Mouse (Mus musculus): ENCODE measurements around the gene Atp11a. TPM values are rescaled to one million over a fixed set of nuclear protein-coding genes. Genes with fewer than 3 reads are reported as not detected.

The Atp11a gene
- polyA plus RNA-seq, 1 experiment from 2014 or later: 8.9 TPM

DNA sequence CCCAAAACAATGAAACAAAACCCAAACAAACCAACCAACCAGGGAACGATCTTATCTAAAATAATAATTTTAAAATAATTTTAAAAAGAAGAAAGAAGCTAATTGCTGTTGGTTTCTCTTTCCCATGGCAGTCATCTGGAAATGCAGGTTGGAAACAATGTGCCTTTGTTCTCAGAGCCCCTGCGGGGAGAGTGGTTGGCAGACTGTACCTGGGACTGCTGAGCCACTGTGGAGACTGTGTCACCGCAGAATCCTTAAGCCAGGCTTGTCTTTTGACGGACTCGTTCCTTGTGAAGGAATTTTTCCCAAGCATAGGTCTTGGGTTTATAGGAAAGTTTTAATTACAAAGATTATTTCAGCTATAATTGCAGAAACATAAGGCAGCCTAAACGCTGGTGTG is 59.6 kb downstream of the Atp11a start:
- peaks cover 12% of the 10 kb centered on the region for H3K36me3 ChIP-seq (ENCODE audit: control insufficient read depth, insufficient read depth, low read length)
- no peaks in the 10 kb centered on the region for H3K4me1 ChIP-seq (ENCODE audit: control insufficient read depth, insufficient read depth, low read depth, low read length)
- no peaks in the 10 kb centered on the region for H3K27me3 ChIP-seq (replicated peaks; ENCODE audit: control insufficient read depth, insufficient read depth, low read length)
- no peak overlapping the region for H3K9ac ChIP-seq (ENCODE audit: low read depth, low read length)
- no peaks in the 10 kb centered on the region for H3K9me3 ChIP-seq (ENCODE audit: control insufficient read depth, low read length)
- no peak for ATAC-seq
- H3K4me2 ChIP-seq (ENCODE audit: low read length): no peak overlapping the region
- 72% methylated on average over 6 of the region's 6 CpGs for WGBS
- no peak overlapping the region for H3K4me3 ChIP-seq (ENCODE audit: low read length)
- no peak overlapping the region for H3K27ac ChIP-seq (ENCODE audit: low read depth, low read length)

DNA sequence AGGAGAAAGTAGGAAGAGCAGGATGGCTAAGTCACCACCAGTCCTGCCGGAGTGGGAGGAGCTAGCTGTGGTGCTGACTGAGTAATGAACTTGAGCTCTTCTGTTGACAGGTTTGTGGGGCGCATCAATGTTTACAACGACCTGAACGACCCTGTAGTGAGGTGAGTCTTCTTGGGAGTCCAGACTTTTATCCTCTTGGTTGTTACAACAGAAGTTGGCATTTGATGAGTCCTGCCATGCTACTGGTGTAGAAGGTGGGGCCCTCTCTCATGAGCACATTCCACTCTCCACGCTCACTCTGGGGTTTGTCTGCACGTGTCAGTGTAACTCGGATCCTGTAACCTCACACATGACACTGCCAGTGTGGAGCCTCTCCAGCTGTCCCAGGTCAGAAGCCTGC is 66.1 kb downstream of the Atp11a start:
- Histone ChIP-seq H3K27ac (ENCODE audit: low read depth, low read length) (no peak overlapping the region), H3K4me1 (ENCODE audit: control insufficient read depth, insufficient read depth, low read depth, low read length) (no peaks in the 10 kb centered on the region), H3K9ac (ENCODE audit: low read depth, low read length) (no peak overlapping the region), H3K4me2 (ENCODE audit: low read length) (no peak overlapping the region), H3K9me3 (ENCODE audit: control insufficient read depth, low read length) (no peaks in the 10 kb centered on the region), H3K27me3 (replicated peaks; ENCODE audit: control insufficient read depth, insufficient read depth, low read length) (no peaks in the 10 kb centered on the region), H3K4me3 (ENCODE audit: low read length) (no peak overlapping the region), H3K36me3 (ENCODE audit: control insufficient read depth, insufficient read depth, low read length) (peaks cover 20% of the 10 kb centered on the region)
- WGBS: 84% methylated on average over 7 of the region's 7 CpGs
- ATAC-seq: no peak

DNA sequence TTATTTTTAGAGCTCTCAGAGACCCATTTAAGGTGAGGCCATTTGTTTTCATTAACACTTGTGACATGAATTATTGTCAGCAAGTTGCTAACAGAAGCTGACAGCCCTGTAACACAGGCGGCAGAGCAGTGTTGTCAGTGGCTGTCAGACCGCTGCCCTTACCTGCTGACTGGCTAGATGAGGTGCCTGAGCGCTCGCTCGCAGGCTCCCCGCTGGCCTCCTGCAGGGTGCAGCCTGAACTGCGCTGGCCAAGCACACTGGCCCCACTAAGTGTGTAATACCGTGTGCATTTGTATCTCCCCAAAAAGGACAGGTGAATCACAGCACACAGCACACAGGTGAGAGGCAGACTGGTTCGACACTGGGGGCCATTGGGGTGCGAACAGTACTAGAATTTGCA is 67.7 kb downstream of the Atp11a start:
- Histone ChIP-seq H3K4me1 (ENCODE audit: control insufficient read depth, insufficient read depth, low read depth, low read length) (no peaks in the 10 kb centered on the region), H3K4me2 (ENCODE audit: low read length) (no peak overlapping the region), H3K36me3 (ENCODE audit: control insufficient read depth, insufficient read depth, low read length) (peaks cover 20% of the 10 kb centered on the region), H3K27me3 (replicated peaks; ENCODE audit: control insufficient read depth, insufficient read depth, low read length) (no peaks in the 10 kb centered on the region), H3K9ac (ENCODE audit: low read depth, low read length) (no peak overlapping the region), H3K4me3 (ENCODE audit: low read length) (no peak overlapping the region), H3K9me3 (ENCODE audit: control insufficient read depth, low read length) (no peaks in the 10 kb centered on the region), H3K27ac (ENCODE audit: low read depth, low read length) (no peak overlapping the region)
- WGBS: 50% methylated on average over 10 of the region's 10 CpGs
- peak; percentile 50; the same call in 1 of the 2 replicates for ATAC-seq

DNA sequence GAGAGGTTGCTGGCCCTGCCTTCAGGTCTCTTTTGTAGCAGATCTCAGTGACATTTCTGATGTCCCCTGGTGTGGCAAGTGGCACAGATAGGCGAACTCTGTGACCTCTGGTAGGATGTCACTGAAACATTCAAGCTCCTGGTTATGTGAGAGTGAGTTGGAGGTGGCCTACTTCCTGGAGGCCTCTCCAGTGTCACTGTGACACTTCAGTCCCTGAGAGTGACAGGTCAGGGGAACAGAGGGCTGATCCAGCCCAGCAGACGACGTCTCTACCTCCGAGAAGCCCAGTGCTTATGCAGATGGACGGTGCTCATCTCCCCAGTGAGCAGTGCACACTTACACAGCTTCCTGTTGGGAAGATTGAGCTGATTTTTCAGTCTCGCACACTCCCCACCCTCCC is 68.4 kb downstream of the Atp11a start:
- H3K4me3 ChIP-seq (ENCODE audit: low read length): no peak overlapping the region
- no peak overlapping the region for H3K27ac ChIP-seq (ENCODE audit: low read depth, low read length)
- no peaks in the 10 kb centered on the region for H3K9me3 ChIP-seq (ENCODE audit: control insufficient read depth, low read length)
- no peak for ATAC-seq
- no peak overlapping the region for H3K9ac ChIP-seq (ENCODE audit: low read depth, low read length)
- H3K4me1 ChIP-seq (ENCODE audit: control insufficient read depth, insufficient read depth, low read depth, low read length): no peaks in the 10 kb centered on the region
- H3K36me3 ChIP-seq (ENCODE audit: control insufficient read depth, insufficient read depth, low read length): peaks cover 19% of the 10 kb centered on the region
- WGBS: 63% methylated on average over 6 of the region's 6 CpGs
- H3K4me2 ChIP-seq (ENCODE audit: low read length): no peak overlapping the region
- no peaks in the 10 kb centered on the region for H3K27me3 ChIP-seq (replicated peaks; ENCODE audit: control insufficient read depth, insufficient read depth, low read length)

DNA sequence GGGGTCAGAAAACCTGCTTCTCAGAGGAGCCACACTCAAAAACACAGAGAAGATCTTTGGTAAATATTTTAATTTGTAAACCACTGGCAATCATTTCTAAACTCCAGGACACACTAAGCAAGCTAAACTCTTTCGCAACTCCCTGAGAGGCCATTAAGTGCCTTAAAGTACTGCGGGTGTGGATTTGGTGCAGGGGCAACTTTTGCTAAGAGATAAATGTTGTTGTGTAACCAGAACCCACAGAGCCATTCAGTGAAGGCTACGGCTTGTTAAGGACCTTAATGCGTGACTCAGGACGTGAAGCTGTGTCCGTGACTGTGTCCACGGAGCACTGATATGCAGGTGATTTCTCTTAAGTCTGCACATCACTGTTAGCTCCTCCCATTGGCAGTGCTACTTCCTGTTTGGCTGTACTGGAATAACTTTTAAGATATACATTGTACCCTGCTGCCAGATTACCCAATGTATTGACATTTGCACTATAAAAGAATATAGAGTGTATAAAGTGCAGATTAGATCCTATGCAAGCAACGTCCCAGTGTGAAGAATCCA is 68.9 kb downstream of the Atp11a start:
- ATAC-seq: no peak
- H3K4me3 ChIP-seq (ENCODE audit: low read length): no peak overlapping the region

DNA sequence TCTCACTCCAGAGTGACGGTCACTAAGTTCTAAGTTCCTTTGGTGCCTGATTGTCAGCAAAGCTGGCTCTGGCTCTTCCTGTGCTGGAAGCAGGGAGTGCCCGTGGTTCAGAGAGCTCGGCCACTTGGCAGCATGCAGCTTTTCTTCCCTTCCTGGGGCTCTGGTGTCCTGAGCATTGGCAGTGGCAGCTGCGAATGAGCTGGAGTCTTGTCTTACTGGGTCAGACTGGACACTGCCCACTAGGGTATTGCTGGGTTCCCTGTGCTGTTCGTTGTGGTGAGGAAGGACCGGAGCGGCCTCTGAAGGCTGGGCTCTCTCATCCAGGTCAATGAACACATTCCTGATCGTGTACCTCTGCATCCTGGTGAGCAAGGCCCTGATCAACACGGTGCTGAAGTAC is 70.3 kb downstream of the Atp11a start:
- Histone ChIP-seq H3K27ac (ENCODE audit: low read depth, low read length) (no peak overlapping the region), H3K9me3 (ENCODE audit: control insufficient read depth, low read length) (no peaks in the 10 kb centered on the region), H3K4me3 (ENCODE audit: low read length) (no peak overlapping the region), H3K4me2 (ENCODE audit: low read length) (no peak overlapping the region), H3K4me1 (ENCODE audit: control insufficient read depth, insufficient read depth, low read depth, low read length) (peaks cover 6% of the 10 kb centered on the region), H3K27me3 (replicated peaks; ENCODE audit: control insufficient read depth, insufficient read depth, low read length) (no peaks in the 10 kb centered on the region), H3K36me3 (ENCODE audit: control insufficient read depth, insufficient read depth, low read length) (peaks cover 17% of the 10 kb centered on the region), H3K9ac (ENCODE audit: low read depth, low read length) (no peak overlapping the region)
- no peak for ATAC-seq
- 92% methylated on average over 9 of the region's 9 CpGs for WGBS

More for the DNA sequence above, 68.9 kb downstream of the Atp11a start:
- no peaks in the 10 kb centered on the region for H3K4me1 ChIP-seq (ENCODE audit: control insufficient read depth, insufficient read depth, low read depth, low read length)
- H3K27ac ChIP-seq (ENCODE audit: low read depth, low read length): no peak overlapping the region
- H3K9ac ChIP-seq (ENCODE audit: low read depth, low read length): no peak overlapping the region
- no peaks in the 10 kb centered on the region for H3K9me3 ChIP-seq (ENCODE audit: control insufficient read depth, low read length)
- H3K36me3 ChIP-seq (ENCODE audit: control insufficient read depth, insufficient read depth, low read length): peaks cover 18% of the 10 kb centered on the region
- WGBS: 80% methylated on average over 8 of the region's 8 CpGs
- H3K4me2 ChIP-seq (ENCODE audit: low read length): no peak overlapping the region
- H3K27me3 ChIP-seq (replicated peaks; ENCODE audit: control insufficient read depth, insufficient read depth, low read length): no peaks in the 10 kb centered on the region

DNA sequence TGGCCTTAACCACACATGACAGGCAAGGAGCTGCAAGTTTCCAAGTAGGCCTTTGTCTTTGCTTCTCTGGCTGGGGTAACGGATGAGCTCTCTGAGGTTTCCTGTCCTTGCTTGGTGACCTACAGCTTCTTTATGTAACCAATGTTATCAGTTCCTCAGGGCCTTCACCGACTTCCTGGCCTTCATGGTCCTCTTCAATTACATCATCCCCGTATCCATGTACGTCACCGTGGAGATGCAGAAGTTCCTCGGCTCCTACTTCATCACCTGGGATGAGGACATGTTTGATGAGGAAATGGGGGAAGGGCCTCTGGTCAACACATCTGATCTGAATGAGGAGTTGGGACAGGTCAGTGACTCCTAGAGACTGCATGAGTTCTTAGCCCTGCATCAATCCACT is 71.5 kb downstream of the Atp11a start:
- Histone ChIP-seq H3K27ac (ENCODE audit: low read depth, low read length) (no peak overlapping the region), H3K9me3 (ENCODE audit: control insufficient read depth, low read length) (no peaks in the 10 kb centered on the region), H3K9ac (ENCODE audit: low read depth, low read length) (no peak overlapping the region), H3K36me3 (ENCODE audit: control insufficient read depth, insufficient read depth, low read length) (peaks cover 12% of the 10 kb centered on the region), H3K27me3 (replicated peaks; ENCODE audit: control insufficient read depth, insufficient read depth, low read length) (no peaks in the 10 kb centered on the region), H3K4me1 (ENCODE audit: control insufficient read depth, insufficient read depth, low read depth, low read length) (peaks cover 8% of the 10 kb centered on the region), H3K4me3 (ENCODE audit: low read length) (no peak overlapping the region), H3K4me2 (ENCODE audit: low read length) (no peak overlapping the region)
- 89% methylated on average over 6 of the region's 6 CpGs for WGBS
- no peak for ATAC-seq

DNA sequence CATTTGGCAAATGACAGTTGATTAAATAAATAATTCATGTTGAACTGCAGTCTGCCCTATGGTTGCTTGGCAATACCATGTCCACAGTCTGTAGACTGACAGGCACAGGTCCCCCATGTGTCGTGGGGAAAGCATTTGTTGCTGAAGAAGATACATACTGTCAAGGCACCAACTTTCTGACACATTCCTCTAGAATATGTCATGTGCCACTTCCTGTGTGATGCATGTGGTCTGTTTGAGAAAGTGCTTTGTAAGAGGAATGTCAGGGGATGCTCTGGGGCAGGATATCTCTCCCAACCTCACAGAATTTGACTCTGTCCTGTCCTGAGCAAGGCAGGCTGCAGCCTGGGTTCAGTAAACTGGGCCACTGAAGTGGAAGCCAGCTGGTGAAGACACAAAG is 72.6 kb downstream of the Atp11a start:
- H3K4me2 ChIP-seq (ENCODE audit: low read length): no peak overlapping the region
- no peak for ATAC-seq
- H3K9ac ChIP-seq (ENCODE audit: low read depth, low read length): no peak overlapping the region
- WGBS: 25% methylated on average over 1 of the region's 1 CpGs
- no peak overlapping the region for H3K4me3 ChIP-seq (ENCODE audit: low read length)
- H3K9me3 ChIP-seq (ENCODE audit: control insufficient read depth, low read length): no peaks in the 10 kb centered on the region
- peaks cover 8% of the 10 kb centered on the region for H3K4me1 ChIP-seq (ENCODE audit: control insufficient read depth, insufficient read depth, low read depth, low read length)
- peaks cover 19% of the 10 kb centered on the region for H3K36me3 ChIP-seq (ENCODE audit: control insufficient read depth, insufficient read depth, low read length)
- H3K27ac ChIP-seq (ENCODE audit: low read depth, low read length): no peak overlapping the region
- no peaks in the 10 kb centered on the region for H3K27me3 ChIP-seq (replicated peaks; ENCODE audit: control insufficient read depth, insufficient read depth, low read length)

DNA sequence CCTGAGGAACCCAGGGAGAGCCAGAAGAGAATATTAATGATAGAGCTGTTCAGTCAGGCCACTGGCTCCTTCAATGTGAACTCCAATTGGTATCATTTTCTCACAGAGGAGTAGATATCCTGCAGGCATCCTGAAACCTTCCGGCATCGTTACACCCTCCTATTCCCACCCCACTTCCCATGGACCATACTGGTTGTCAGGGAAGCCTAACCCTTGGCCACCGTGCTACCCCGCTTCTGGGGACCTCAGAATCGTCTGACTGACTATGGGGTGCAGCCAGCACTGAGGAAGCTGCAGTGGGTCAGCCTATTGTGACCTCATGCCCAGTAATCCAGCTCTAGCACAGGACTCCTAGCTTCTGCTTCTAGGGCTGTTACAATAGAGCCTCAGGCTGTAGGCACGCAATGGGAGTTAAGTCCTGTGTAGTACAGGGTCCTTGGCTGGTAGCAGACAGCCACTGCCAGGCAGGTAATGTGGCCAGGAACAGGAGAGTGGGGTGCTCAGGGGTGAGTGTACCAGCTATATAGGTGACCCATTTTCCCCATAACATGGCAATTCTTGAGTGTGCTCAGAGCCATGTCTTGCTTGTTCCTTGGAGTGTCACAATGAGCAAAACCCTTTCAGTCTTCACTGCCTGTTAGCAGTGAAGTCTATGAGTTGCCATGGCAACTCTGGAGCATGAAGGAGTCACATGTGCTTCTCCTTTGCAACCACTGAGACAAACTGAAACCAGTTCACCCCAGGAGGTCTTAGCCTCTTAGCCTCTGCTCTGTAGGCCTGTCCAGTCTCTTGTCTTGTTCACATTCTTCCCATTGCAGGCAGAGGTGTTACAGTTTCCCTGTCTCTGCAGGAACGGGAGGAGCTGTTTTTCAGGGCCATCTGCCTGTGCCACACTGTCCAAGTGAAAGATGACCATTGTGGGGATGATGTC is 75.1 kb downstream of the Atp11a start:
- Histone ChIP-seq H3K9ac (ENCODE audit: low read depth, low read length) (no peak overlapping the region), H3K27ac (ENCODE audit: low read depth, low read length) (peak overlapping the region; percentile 64; the same call in 1 of the 2 replicates), H3K36me3 (ENCODE audit: control insufficient read depth, insufficient read depth, low read length) (peaks cover 34% of the 10 kb centered on the region)

More for the DNA sequence above, 75.1 kb downstream of the Atp11a start:
- 58% methylated on average over 7 of the region's 7 CpGs for WGBS
- H3K4me3 ChIP-seq (ENCODE audit: low read length): no peak overlapping the region
- no peaks in the 10 kb centered on the region for H3K9me3 ChIP-seq (ENCODE audit: control insufficient read depth, low read length)
- H3K27me3 ChIP-seq (replicated peaks; ENCODE audit: control insufficient read depth, insufficient read depth, low read length): no peaks in the 10 kb centered on the region
- no peak overlapping the region for H3K4me2 ChIP-seq (ENCODE audit: low read length)
- H3K4me1 ChIP-seq (ENCODE audit: control insufficient read depth, insufficient read depth, low read depth, low read length): peaks cover 8% of the 10 kb centered on the region
- ATAC-seq: peak; percentile 88
